Mouse (Mus musculus) myocyte (in vitro differentiated cells): ENCODE data around the gene Pou5f1. TPM values are rescaled to one million over a fixed set of nuclear protein-coding genes. Genes with fewer than 3 reads are reported as not detected.

Source experiments
- H3K27me3 ChIP-seq: one replicate; pipeline ENCODE4 v1.6.1; 2011; ENCODE audit not compliant: control insufficient read depth, insufficient read depth, insufficient read length
- H3K36me3 ChIP-seq: one replicate; pipeline ENCODE4 v1.6.1; 2011; ENCODE audit not compliant: control insufficient read depth, insufficient read depth
- H3K4me2 ChIP-seq: one replicate; pipeline ENCODE4 v1.6.1; 2011; ENCODE audit warnings: low read depth, control low read depth
- H3K4me3 ChIP-seq: one replicate; pipeline ENCODE4 v1.5.1; 2011; ENCODE audit warnings: mild to moderate bottlenecking, control low read depth, moderate library complexity
- H3K79me2 ChIP-seq: one replicate; pipeline ENCODE4 v1.6.1; 2011; ENCODE audit not compliant: control insufficient read depth, insufficient read depth
- H3ac ChIP-seq: one replicate; pipeline ENCODE4 v1.6.1; 2011; ENCODE audit not compliant: control insufficient read depth, insufficient read length
- CEBPB ChIP-seq: IDR thresholded peaks from 2 replicates; pipeline ENCODE4 v1.6.1; 2011; ENCODE audit warnings: mild to moderate bottlenecking, moderate library complexity; ENCODE audit not compliant: poor library complexity, insufficient read depth, severe bottlenecking
- E2F4 ChIP-seq: IDR thresholded peaks from one replicate; pipeline ENCODE4 v1.6.1; 2011; ENCODE audit warnings: mild to moderate bottlenecking, control low read depth, moderate library complexity; ENCODE audit not compliant: insufficient read depth
- MAX ChIP-seq: IDR thresholded peaks from one replicate; pipeline ENCODE4 v1.6.1; 2011; ENCODE audit warnings: low read depth, mild to moderate bottlenecking, control low read depth
- MYOD1 ChIP-seq, 3 experiments: IDR thresholded peaks; one replicate each; pipeline ENCODE4 v1.6.1; 2011; ENCODE audit warnings: control low read depth in 2 of 3, low read depth in 2 of 3, mild to moderate bottlenecking in 2 of 3, moderate library complexity in 1 of 3; ENCODE audit not compliant: insufficient read length in 2 of 3, control insufficient read depth in 1 of 3
- MYOG ChIP-seq, 3 experiments: IDR thresholded peaks; one replicate each; pipeline ENCODE4 v1.6.1; 2011; ENCODE audit warnings: control low read depth in 2 of 3, low read depth in 2 of 3, mild to moderate bottlenecking in 2 of 3; ENCODE audit not compliant: insufficient read length in 2 of 3, control insufficient read depth in 1 of 3, insufficient read depth in 1 of 3
- POLR2A ChIP-seq: IDR thresholded peaks from one replicate; pipeline ENCODE4 v1.6.1; 2011; ENCODE audit warnings: low read depth, mild to moderate bottlenecking, control low read depth, moderate library complexity; ENCODE audit not compliant: insufficient read length
- POLR2AphosphoS2 ChIP-seq: IDR thresholded peaks from one replicate; pipeline ENCODE4 v1.6.1; 2011; ENCODE audit warnings: low read depth, control low read depth; ENCODE audit not compliant: insufficient read length
- REST ChIP-seq: IDR thresholded peaks from one replicate; pipeline ENCODE4 v1.6.1; 2011; ENCODE audit warnings: mild to moderate bottlenecking, control low read depth, moderate library complexity; ENCODE audit not compliant: insufficient read depth, insufficient read length
- SRF ChIP-seq: IDR thresholded peaks from one replicate; pipeline ENCODE4 v1.6.1; 2011; ENCODE audit warnings: low read depth; ENCODE audit not compliant: control insufficient read depth, insufficient read length
- TCF12 ChIP-seq: IDR thresholded peaks from one replicate; pipeline ENCODE4 v1.6.1; 2011; ENCODE audit warnings: mild to moderate bottlenecking, control low read depth; ENCODE audit not compliant: poor library complexity, insufficient read depth, severe bottlenecking
- TCF3 ChIP-seq: IDR thresholded peaks from one replicate; pipeline ENCODE4 v1.6.1; 2011; ENCODE audit warnings: low read depth, control low read depth; ENCODE audit not compliant: insufficient read length
- USF1 ChIP-seq: IDR thresholded peaks from one replicate; pipeline ENCODE4 v1.6.1; 2011; ENCODE audit warnings: low read depth, mild to moderate bottlenecking, control low read depth, moderate library complexity
- polyA plus RNA-seq: library from polyadenylated mRNA; unstranded; fragments of >200 nt; fragmentation: generic; extraction: Trizol; gene quantifications from one replicate; pipeline ENCODE4 v1.2.1, GENCODE M21; 2012; ENCODE audit warnings: missing spikeins

The Pou5f1 gene
- polyA plus RNA-seq, 1 experiment = not detected

DNA sequence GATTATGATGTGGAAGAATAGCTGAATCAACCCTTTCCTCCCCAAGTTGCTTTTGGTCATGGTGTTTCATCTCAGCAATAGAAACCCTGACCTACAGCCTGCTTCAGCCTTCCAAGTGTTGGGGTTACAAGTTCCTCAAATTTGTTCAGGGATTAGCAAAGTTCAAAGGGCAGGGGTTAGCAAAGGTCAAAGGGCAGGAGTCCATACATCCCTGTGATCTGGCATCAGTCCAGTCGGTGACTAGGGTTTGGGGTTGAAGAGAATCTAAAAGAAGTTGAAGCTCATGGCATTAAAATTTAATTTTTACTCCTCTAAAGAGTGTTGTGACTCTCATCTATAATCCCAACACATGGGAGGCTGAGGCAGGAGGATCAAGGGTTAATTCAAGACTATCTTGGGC, 32.7 kb downstream of the Pou5f1 start:
- H3ac ChIP-seq = no peak overlapping the region
- no peaks in the 10 kb centered on the region for H3K79me2 ChIP-seq
- H3K4me2 ChIP-seq = no peak overlapping the region
- no peaks in the 10 kb centered on the region for H3K36me3 ChIP-seq
- H3K27me3 ChIP-seq = no peaks in the 10 kb centered on the region
- no peak overlapping the region for H3K4me3 ChIP-seq
- no peak for TF ChIP-seq TCF3
- no peak for TF ChIP-seq POLR2A
- TF ChIP-seq USF1 = no peak
- no peak for TF ChIP-seq MAX
- TF ChIP-seq MYOD1 (IDR thresholded peaks at IDR 0.05; ENCODE audit: control insufficient read depth in 1 of 3, insufficient read length in 2 of 3, low read depth in 2 of 3) = no peak
- TF ChIP-seq CEBPB = no peak
- TF ChIP-seq SRF = no peak
- no peak for TF ChIP-seq E2F4
- no peak for TF ChIP-seq REST
- no peak for TF ChIP-seq TCF12
- TF ChIP-seq MYOG (IDR thresholded peaks at IDR 0.05; ENCODE audit: control insufficient read depth in 1 of 3, insufficient read depth in 1 of 3, insufficient read length in 2 of 3, low read depth in 2 of 3) = no peak
- no peak for TF ChIP-seq POLR2AphosphoS2

DNA sequence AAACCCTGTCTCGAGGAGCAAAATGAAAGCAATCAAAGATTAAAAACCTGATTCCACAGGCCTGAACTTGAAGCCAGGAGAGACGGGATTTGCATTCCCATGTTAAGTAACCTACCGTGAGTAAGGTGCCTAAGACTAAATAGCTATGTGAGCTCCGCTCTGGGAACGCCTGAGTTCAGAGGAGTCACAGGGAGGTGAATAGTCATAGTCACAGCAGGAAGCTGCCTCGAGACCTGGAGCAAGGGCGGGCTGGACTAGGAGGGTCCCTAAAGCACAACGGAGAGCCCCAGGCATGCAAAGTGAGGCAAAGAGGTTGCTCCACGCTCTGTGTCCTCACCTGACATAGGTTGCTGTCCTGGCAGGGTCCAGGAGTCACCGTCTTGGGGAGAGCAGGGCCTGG, 33.7 kb downstream of the Pou5f1 start:
- TF ChIP-seq SRF (no peak), E2F4 (no peak), TCF3 (no peak), MYOG (IDR thresholded peaks at IDR 0.05; ENCODE audit: control insufficient read depth in 1 of 3, insufficient read depth in 1 of 3, insufficient read length in 2 of 3, low read depth in 2 of 3) (no peak), POLR2A (no peak), POLR2AphosphoS2 (no peak), MAX (no peak), USF1 (no peak), CEBPB (no peak), MYOD1 (IDR thresholded peaks at IDR 0.05; ENCODE audit: control insufficient read depth in 1 of 3, insufficient read length in 2 of 3, low read depth in 2 of 3) (no peak), TCF12 (no peak), REST (no peak)
- H3K4me3 ChIP-seq = no peak overlapping the region
- no peaks in the 10 kb centered on the region for H3K79me2 ChIP-seq
- no peak overlapping the region for H3ac ChIP-seq
- H3K36me3 ChIP-seq = no peaks in the 10 kb centered on the region
- no peak overlapping the region for H3K4me2 ChIP-seq
- no peaks in the 10 kb centered on the region for H3K27me3 ChIP-seq

GRCm38 (mm10) chr17:35542761-35543411, 37.1 kb downstream of the Pou5f1 start:
- Histone ChIP-seq H3ac (no peak overlapping the region), H3K79me2 (no peaks in the 10 kb centered on the region), H3K27me3 (no peaks in the 10 kb centered on the region), H3K4me3 (no peak overlapping the region), H3K36me3 (no peaks in the 10 kb centered on the region), H3K4me2 (peak overlapping the region; percentile 66)
- TF ChIP-seq MYOD1 (IDR thresholded peaks at IDR 0.05; ENCODE audit: control insufficient read depth in 1 of 3, insufficient read length in 2 of 3, low read depth in 2 of 3) (no peak), MAX (no peak), REST (no peak), MYOG (IDR thresholded peaks at IDR 0.05; ENCODE audit: control insufficient read depth in 1 of 3, insufficient read depth in 1 of 3, insufficient read length in 2 of 3, low read depth in 2 of 3) (no peak), POLR2AphosphoS2 (no peak), TCF12 (no peak), CEBPB (no peak), SRF (no peak), USF1 (no peak), TCF3 (no peak), POLR2A (no peak), E2F4 (no peak)

GRCm38 (mm10) chr17:35543412-35543861, 37.6 kb downstream of the Pou5f1 start:
- peak in 1 of 3 experiments; percentile 82 for TF ChIP-seq MYOD1 (IDR thresholded peaks at IDR 0.05; ENCODE audit: control insufficient read depth in 1 of 3, insufficient read length in 2 of 3, low read depth in 2 of 3)
- no peak for TF ChIP-seq POLR2AphosphoS2
- peak in 2 of 3 experiments; percentile 48 to 77 for TF ChIP-seq MYOG (IDR thresholded peaks at IDR 0.05; ENCODE audit: control insufficient read depth in 1 of 3, insufficient read depth in 1 of 3, insufficient read length in 2 of 3, low read depth in 2 of 3)
- no peak for TF ChIP-seq USF1
- TF ChIP-seq MAX = no peak
- peak; percentile 14 for TF ChIP-seq POLR2A
- no peak for TF ChIP-seq TCF3
- peak; percentile 72; the same call in 1 of the 2 replicates for TF ChIP-seq CEBPB
- TF ChIP-seq SRF = no peak
- TF ChIP-seq E2F4 = no peak
- TF ChIP-seq TCF12 = peak; percentile 35
- Histone ChIP-seq H3K4me3 (no peak overlapping the region), H3K36me3 (no peaks in the 10 kb centered on the region), H3K27me3 (no peaks in the 10 kb centered on the region), H3K79me2 (no peaks in the 10 kb centered on the region), H3K4me2 (peak overlapping the region; percentile 66), H3ac (no peak overlapping the region)
